Mouse (Mus musculus): Measurements from ENCODE around the gene Lim2.
A peak's percentile ranks its signal among the peaks of the same experiment; 100 is the strongest.

DNA sequence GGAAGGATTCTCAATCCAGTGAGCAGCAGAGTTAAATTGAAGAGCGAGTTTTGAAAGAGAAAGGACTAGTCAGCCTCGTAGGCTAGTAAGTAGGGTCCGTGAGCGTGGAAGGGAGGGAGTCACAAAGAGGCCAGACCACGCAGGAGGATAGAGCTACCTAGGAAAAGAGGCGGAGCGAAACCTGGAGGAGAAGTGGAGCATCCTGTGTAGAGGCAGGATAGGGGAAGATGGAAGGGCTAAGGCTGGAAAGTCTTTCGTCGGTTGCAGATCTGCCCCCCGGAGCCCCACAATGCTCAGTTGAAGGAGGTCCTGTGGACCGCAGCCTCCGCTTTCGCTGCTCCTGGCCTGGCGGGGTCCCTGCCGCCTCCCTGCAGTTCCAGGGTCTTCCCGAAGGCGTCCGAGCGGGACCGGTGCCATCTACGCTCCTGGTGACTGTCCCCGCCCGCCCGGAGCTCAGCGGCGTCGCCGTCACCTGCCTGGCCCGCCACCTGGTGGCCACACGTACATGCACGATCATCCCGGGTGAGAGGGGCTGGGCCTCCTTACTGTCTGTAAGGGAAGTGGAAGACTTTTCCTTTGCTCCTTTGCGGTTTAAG is 38.7 kb downstream of the Lim2 start:
- TF ChIP-seq CTCF (IDR thresholded peaks at IDR 0.05) (peak; percentile 96), POLR2A (IDR thresholded peaks at IDR 0.05; ENCODE audit: insufficient read depth, low read depth, low read length) (no peak), EP300 (IDR thresholded peaks at IDR 0.05; ENCODE audit: insufficient read depth, low read depth, low read length) (0 out of 2 replicates have a peak, but pooled peaks have one; percentile 22)

Data from heart, adult 2 months (tissue).